Mouse (Mus musculus) cerebellum, adult 11-12 months (tissue): Measurements from ENCODE around the gene Relb.
"Not testable (repeated sequence)": the region's sequence is repeated elsewhere in the genome, so short reads cannot be mapped to it uniquely, and the experiment has no call there.

ENCODE experiments used
- DNase-seq: peaks from one replicate; pipeline ENCODE4 v3.0.0; 2022

The Relb gene

DNA sequence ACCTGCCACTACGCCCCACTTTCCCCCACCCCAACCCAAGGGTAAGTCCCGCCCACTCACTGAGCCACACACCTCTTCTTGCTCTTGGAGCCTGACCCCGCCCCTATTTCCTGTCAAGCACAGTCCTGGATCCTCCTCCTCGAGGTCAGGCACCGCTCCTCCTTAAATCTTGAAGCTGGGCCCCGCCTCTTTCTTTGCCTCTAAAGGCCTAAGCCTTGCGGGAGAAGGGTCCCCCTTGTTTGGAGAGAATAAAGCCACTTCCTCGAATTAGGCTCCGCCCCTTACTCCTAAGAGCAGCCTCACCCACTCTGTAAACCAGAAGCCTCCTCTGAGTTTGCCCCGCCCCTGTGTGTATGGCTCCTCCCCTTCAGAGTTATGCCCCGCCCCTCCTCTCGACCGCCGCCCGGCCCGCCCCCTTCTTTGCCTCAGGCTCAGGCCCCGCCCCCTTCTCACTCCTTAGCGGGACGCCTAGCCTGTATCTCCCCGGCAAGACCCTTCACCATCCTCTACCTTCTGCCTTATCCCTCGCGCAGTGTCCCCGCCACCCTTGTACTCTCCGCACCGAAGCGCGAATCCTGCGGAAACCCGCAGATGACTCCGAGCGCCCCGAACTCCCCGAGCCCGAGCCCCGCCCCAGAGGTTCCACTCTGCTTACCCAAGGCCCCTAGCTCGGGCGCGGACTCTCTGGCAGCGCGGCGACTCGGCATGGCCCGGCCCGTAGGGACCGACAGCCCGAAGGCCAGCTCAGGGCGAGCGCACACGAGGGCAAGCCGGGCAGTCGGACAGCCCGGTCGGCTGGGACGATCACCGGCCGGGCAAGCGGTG, 490 bp downstream of the Relb start:
- DNase-seq: peak; percentile 86

DNA sequence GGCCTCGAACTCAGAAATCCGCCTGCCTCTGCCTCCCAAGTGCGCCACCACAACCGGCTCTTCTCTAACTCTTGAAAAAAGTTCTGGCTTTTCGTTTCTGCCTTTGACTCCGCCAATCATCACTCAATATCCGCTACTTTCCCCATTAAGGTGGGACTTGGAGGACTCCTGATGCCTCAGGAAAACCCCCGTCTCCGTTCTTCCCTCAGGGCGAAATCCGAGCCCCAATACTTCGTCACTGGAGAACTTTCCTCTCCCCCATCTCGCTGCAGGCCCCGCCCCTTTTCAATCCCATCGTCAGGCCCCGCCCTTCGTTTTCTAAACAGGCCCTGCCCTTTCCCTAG, 1.1 kb downstream of the Relb start:
- no peak for DNase-seq

DNA sequence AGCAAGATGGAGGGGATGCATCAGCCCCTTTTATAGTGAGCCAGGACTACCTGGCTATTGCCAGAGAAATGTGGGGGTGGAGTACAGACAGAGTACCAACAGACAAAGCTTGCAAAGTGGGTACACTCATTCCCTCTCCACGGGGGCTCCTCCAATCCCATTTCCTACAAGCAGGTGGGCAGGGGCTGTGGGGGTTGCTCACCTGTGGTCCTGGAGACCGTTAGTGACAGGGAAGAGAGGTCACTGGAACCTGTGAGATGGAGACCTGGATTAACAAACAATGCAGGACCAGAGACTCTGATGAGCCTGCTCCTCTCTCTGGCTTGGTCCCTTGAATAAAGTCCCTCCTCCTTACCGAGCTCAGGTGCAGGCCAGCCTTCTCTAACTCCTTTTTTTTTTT, 1.5 kb downstream of the Relb start:
- DNase-seq: no peak

DNA sequence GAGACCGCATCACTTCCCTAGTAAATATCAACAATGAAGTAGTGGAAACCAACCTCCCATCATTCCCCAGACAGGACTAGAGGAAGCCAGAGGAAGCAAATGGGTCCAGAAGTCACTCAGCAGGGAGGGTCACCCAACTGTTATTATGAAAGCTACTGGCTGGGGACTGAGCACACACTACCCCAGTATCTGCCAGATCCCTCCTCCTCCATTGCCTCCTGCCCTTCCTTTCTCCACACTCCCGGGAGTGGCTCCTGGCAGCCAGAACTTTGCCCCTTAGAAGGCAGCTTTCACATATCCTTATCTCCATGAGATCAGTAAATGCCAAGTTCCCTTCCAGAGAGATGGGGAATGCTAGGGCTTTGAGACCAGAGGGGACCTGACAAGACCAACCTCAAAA, 5.8 kb downstream of the Relb start:
- DNase-seq: no peak

DNA sequence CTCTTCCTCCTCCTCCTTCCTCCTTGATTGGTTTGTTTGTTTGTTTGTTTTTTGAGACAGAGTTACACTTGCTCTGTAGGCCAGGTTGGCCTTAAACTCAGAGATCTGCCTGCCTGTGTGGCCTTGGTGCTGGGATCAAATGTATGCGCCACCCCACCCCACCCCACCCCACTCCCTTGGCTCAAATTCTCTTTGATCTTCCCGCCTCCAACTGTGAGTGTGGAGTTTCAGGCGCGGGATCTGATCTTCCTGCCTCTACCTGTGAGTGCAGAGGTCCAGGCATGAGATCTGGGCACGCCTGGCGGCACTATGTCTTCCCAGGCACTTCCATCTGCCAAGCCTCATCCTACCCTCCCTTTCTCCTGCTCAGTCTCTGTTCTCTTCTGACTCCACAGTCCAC, 7.0 kb downstream of the Relb start:
- no peak for DNase-seq

DNA sequence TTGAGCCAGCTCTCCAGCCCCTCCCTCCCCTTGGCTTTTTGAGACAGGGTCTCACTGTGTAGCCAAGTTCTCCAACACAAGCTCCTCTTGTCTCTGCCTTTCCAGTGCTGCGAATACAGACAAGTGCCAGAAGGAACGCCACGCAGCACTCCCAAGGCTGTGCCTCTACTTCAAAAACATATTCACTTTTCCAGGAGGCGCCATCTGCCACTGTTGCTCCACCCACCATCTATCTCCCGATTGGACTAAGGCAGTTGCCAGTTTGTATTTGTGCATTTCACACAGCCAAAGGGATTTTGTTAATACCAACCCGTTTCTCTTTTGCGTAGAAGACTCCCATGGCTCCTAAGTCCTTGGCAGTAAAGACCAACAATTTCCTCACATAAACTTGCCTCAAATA, 8.4 kb downstream of the Relb start:
- no peak for DNase-seq

DNA sequence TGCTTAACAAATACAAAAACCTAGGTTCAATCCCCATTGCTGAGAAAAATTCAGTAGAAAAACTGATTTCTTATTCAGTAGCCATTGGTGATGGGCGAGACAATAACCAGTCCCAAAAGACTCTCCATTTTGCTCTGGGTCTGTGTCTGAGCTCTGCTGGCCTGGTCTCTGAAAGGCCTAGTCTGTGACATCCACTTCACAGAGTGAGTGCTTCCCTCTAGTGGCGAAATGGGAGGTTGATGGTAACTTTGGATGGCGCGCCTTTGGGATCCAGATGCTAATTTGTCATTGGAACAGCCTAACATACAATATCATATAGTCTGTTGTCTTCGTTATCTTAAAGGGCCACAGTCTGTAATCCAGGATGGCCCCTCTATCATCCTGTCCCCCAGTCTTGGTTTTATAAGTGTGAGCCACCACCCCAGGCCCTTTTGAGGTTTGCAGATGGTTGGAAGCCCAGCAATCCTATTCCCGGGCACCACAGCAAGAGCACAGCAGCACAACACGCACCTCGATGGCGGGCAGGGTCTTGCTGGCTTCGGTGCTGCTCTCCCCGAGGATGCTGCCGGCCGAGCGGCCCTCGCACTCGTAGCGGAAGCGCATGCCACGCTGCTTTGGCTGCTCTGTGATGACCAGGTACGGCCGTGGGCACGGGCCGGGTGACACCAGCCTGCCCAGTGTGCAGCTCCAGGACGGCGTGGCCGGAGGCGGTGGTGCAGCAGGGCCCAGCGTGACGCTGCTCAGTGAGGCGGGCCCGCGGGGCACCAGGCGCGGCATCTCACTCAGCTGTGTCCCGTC, 10.0 kb downstream of the Relb start:
- DNase-seq: peak; percentile 66

DNA sequence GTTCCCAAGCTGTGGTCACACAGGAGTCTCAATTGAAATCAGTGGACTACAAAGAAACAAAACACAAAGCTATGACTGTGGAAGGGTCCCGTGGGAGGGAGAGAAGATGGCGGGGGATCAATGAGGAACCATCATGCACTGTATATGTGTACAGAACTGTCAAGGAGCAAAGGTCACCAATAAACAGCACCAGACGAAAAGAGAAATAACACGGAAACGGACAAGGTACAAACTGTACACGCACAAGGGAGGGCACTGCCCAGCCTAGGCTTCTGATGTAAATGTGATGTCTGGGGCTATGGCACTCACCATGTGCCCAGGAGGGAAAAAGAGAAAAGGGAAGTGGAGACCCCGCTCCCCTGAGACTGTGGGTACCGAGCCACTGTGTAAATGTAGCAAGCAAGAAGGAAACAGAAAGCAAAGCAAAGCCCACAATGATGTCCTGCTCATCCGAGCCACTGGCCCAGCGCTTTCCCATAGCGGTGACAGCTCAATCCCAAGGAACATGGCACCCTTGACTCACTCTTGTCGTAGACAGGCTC, 14.1 kb downstream of the Relb start:
- no peak for DNase-seq

DNA sequence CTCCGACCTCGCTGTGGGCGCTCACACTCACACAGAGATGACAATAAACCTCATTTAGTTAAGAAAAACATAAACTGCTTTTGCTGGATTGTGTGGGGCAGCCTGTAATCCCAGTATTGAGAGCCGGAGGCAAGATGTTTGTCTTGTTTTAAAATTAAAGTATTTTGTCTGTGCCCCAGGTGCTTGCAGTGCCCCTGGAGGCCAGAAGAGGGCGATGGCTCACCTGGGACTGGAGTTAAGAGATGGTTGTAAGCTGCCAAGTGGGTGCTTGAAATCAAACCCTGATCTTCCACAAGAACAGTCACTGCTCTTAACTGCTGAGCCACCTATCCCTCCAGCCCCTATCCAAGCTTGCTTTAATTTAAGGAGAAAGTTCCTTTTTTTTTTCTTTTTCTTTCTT, 18.3 kb downstream of the Relb start:
- DNase-seq: no peak

DNA sequence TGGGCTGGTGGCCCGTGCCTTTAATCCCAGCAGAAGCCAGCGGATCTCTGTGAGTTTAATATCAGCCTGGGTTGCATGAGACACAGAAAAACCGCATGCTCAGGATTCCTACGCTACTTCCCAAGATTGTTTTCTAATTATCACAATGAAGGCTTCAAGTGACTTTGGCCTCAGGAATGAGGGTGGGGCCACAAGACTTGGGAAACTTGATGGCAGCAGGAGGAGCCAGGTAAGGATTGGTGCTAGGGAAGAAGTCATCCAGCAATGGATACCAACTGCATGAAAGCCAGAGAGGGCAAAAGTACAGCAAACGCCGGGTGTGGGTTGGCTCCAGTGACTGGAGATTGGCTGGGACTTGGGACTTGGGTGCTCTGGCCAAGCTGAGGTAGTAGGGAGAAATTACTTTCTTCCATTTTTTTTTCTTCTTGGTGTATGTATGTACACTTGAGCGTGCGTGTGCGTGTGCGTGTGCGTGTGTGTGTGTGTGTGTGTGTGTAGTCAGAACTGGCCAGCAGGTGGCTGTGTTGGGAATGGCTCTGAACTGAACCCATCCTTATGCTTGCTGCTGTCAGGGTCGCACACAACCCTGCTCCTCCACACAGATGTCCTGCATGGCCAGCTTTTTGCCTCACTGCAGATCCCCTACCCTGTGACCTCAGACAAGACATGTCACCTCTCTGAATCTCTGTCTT, 19.5 kb downstream of the Relb start:
- DNase-seq: no peak

DNA sequence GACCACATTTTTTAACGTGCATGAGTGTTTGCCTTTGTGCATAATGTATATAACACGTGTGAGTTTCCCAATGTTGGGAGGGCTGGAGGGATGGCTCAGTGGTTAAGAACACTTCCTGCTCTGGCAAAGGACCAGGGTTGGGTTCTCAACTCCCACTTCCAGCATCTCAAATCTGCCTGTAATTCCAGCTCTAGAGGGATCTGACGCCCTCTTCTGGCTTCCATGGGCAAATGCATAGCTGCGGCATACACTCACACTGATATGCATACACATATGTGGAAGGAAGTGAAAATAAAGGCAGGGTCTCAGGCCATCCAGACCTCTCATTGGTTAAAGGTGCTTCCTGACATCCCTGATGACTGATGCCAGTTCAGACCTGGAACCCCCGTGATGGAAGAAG, 21.9 kb downstream of the Relb start:
- DNase-seq: no peak

DNA sequence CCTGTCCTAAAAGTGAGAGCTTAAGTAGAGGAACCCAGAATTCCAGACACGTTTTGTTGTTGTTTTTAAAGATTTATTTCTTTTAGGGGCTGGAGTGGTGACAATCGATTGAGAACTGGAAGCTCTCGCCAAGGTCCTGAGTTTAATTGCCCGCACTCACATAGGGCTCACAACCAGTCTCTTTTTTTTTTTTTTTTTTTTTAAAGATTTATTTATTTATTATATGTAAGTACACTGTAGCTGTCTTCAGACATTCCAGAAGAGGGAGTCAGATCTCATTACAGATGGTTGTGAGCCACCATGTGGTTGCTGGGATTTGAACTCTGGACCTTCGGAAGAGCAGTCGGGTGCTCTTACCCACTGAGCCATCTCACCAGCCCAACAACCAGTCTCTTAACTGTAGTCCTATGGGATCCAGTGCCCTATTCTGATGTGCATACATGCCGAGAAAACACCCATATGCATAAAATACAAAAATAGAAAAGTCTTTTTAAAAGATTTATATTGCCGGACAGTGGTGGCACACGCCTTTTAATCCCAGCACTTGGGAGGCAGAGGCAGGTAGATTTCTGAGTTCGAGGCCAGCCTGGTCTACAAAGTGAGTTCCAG, 24.5 kb downstream of the Relb start:
- DNase-seq: not testable (repeated sequence)

DNA sequence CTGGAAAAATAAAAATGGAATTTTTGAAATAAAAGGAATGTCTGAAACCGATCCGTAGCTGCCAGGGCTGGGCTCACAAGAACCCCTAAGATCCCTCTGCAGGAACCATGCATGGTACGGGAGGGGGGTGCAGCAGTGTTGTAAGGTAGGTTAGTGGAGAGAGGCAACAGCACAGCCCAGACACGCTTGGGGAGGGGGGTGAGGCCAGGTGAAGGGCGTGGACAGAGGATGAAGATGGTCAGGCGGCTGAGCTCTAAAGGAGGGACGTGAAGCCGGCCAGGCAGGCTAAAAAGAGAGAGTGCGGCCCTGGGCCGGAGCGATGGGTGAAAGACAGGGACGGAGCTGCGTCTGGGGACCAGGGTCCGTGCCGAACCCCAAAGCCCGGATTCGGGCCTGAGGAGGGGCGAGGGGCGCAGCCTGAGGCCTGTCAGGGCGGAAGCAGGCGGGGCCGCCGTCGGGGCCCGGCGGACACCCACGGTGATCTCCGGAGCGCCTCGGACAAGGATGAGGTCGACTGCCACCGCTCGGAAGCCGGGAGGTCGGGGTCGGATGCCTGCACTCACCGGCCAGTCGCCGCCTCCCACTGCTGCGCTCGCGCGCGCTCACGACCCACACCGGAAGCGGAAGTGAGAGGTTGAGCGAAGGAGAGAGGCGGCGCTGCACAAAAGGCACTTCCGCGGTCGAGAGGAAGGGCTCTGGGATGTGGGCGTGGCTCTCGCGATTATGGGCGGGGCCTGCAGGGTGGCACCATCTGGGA, 25.2 kb downstream of the Relb start, which contains the start of gene Clasrp:
Gene Clasrp, minus strand, starts transcription at position 638 of the 757 bp plus-strand sequence.
- peak; percentile 95 for DNase-seq

DNA sequence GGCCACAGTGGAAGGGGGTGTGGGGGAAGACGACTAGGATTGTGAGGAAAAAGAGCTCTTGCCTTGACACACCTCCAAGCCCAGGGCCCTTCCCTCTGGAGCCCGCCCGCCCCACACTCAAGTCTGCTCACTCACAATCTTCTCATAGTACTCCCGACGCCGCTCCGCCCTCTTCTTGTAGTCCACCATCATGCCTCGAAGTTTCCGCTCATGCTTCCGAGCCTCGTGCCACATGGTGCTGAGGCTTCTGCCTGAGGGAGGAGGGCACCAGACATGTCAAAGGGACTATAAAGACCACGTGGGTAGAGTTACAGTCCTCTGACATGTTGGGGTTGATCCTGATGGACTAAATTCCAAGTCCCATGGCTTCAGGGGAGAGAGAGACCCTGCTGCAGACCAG, 26.2 kb downstream of the Relb start:
- DNase-seq: no peak

DNA sequence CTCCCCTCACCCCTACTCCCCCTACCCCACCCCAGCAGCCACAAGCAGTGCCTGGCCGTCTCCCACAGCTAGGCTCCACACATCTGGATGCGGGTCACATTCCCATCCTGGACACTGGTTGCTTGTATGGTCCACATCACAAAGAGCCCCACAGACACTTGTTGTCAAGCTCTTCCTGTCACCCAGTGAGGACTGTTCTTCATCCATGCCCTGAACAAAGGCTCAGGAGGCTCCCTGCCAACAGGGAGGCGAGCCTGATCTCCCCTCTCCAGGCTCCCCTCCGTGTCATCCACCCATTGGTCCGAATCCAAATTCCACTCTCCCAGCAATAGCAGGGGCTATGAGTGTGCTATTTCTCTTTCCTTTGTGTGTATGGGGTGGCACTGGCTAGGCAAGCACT, 28.7 kb downstream of the Relb start:
- peak; percentile 59 for DNase-seq

DNA sequence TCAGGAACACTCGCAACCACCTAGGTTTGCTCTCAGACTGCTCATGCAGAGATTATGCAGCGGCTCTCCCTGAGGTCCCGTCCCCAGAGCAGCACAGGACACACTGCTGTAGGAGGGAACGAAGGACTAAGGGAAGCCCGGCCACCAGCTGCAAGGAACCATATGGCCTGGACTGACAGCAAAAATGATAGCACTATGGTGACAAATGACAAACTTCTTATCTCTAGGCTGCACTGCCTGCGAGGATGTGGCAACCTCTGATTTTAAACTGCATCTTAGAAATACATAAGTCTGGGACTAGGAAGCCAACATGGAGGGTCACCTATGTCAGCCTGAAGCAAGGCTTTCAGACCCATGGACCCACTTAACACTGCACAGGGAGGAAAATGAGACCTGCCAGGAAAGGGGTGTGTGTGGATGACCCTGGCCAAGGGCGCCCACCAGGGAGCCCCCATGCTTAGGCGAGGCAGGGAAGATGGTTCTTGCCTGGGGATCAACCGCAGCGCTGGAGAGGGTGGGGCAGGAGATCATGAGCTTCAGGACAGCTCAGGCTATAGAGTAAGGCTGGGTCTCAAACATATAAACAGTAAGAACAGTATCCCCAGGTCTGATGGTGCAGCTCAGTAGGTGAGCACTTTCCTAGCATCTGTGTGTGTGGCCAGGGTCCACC, 36.0 kb downstream of the Relb start:
- no peak for DNase-seq

DNA sequence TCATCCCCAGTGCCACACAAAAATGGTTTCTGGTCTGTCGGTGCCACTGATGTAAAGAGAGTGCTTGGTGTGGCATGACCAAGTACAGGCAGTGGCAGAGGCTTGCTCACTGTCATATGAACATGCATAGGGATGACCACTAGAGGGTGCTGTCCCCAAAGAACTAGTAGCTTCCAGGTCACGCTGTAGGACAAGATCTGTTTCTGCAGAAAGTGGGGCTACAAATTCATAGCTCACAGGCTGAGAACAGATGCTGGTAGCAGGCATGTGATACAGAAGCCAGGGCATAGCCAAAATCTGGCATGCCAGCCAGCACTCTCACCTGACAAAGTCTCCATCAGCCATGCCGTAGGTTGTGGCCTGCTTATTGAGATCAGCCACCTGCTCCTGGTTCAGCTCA, 39.3 kb downstream of the Relb start:
- peak; percentile 87 for DNase-seq

DNA sequence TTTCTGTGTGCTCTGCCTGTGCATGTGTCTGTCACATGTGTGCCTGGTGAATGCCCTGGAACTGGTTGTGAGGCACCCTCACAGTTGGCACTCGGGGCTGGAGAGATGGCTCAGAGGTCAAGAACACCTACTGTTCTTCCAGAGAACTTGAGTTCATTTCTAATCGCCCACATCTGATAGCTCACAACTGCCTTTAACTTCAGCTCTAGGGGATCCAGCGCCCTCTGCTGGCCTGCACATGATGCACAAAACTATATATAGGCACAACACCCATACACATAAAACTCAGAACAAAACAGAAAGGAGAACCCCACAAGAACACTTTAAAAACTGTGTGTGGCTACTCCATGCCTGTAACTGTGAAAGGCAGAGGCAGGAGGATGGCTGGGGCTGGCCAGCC, 40.0 kb downstream of the Relb start:
- DNase-seq: no peak

DNA sequence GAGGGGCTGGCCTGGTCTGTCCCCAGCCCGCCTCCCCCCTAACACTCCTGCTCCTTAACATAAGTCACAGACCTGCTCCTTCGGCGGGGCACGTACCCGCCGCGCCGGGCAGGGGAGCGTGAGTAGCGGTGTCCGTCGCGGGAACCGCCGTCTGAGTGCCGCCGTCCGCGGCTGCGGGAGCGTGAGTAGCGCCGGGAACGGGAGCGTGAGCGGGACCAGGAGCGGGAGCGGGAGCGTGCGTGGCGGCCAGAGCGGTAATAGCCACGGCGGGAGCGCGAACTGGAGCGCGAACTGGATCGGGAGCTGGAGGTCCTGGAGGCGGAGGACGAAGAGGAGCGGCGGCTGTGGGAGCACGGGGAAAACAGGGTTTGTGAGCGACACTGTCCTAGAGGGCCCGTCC, 43.0 kb downstream of the Relb start:
- no peak for DNase-seq

DNA sequence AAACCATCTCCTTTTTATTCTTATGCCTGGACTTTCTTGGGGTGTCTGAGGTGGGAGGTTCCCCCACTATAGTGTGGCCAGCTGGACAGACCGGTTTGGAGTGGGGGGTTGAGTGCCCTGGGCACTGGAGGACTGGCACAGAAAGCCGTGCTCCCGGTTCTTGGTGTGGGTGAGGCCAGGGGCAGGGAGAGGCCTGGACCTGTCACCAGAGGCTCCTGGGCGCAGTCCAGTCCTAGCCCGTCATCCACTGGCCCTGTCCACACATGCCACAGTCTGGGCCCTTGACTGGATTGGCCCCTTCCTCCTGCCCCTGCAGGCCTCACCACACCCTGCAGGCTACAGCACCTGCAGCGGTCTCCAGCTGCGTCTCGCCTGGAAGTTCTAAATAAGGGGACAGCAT, 48.6 kb downstream of the Relb start:
- DNase-seq: peak; percentile 33

DNA sequence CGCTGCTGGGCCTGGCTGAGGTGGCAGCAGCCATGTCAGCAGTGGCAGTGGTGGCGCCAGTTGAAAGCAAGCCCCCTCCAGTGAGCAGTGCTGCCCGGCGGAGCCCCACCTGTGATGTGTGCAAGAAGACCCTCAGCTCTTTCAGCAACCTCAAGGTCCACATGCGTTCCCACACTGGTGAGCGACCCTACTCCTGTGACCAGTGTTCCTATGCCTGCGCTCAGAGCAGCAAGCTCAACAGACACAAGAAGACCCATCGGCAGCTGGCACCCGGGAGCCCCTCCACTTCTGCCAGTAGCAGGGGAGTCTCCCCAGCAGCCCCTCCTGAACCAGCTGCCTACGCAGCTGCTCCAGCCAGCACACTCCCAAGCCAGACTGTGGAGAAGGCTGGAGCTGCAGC, 49.5 kb downstream of the Relb start:
- DNase-seq: peak; percentile 43

DNA sequence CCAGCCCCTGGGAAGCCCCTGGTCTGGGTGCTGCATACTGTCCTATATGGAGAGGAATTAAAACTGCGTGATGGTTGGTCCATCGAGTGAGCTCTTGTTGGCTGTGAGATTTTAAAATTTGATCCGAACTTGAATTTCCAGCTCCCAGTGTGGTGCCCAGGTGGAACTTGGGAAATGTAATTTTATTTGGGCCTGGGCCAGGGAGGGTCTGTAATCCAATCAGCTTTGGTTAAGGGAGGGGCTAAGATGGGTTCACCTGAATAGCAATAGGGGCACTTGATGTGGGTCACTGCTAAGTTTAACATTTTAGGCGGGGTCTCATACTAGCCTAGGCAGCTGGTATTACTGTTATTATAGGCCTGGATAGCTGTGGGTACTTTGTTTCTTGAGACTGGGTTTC, 50.8 kb downstream of the Relb start:
- no peak for DNase-seq
